In genomic region chr10:122976038-122976437, GRCm38 (mm10) we compare ENCODE assay signal across 26 mouse cellular contexts.
DNase-seq lines count a peak whose midpoint lies in the region; ATAC-seq and TF ChIP-seq lines count a peak whose summit lies in the region.
"Had no signal": no experiment of that assay in that cellular context is flagged by ENCODE, and none has a peak within 500 bp of the region (broad histone marks: within the 10 kb centered on the region; RNA-seq: fewer than 3 reads in every experiment).

No protein-coding gene starts in this region.

- peaks cover 13% of the 10 kb centered on the region for H3K4me1 ChIP-seq in thymus, adult 2 months (replicated peaks; ENCODE audit: control insufficient read depth, insufficient read depth, low read length)
- H3K4me1 ChIP-seq in intestine, embryonic 15.5 days (replicated peaks): no peaks in the 10 kb centered on the region
- H3K4me1 ChIP-seq: heart, embryonic 12.5 days had no signal

- ATAC-seq in activated CD4-positive, CD25-positive, alpha-beta regulatory T cell, adult 4 months: peak; percentile 76
- peak; percentile 58 for ATAC-seq in inflammation-experienced regulatory T-cells, adult 6 months
- ATAC-seq in intestine, embryonic 15.5 days: no peak
- ATAC-seq: forebrain, embryonic 14.5 days; hindbrain, postnatal 0 days; Patski had no signal

- H3K9me3 ChIP-seq in intestine, embryonic 15.5 days: no peaks in the 10 kb centered on the region
- H3K9me3 ChIP-seq: limb, embryonic 10.5 days; liver, embryonic 15.5 days; midbrain, embryonic 12.5 days had no signal

- no peak overlapping the region for H3K27ac ChIP-seq in thymus, adult 2 months (ENCODE audit: control insufficient read depth, insufficient read depth, low read length)
- H3K27ac ChIP-seq in intestine, embryonic 15.5 days: no peak overlapping the region
- H3K27ac ChIP-seq: hindbrain, embryonic 10.5 days; hindbrain, postnatal 0 days; kidney, postnatal 0 days; liver, embryonic 15.5 days; macrophage; midbrain, embryonic 12.5 days had no signal

- no peaks in the 10 kb centered on the region for H3K27me3 ChIP-seq in thymus, adult 2 months (ENCODE audit: control insufficient read depth, insufficient read depth, low read length)
- H3K27me3 ChIP-seq in intestine, embryonic 15.5 days (replicated peaks): no peaks in the 10 kb centered on the region
- H3K27me3 ChIP-seq: heart, embryonic 12.5 days; liver, embryonic 15.5 days; midbrain, embryonic 12.5 days; Patski had no signal

- peak; percentile 21 for DNase-seq in thymus, postnatal 0 days (ENCODE audit: low spot score)
- DNase-seq in thymus, adult 2 months: no peak
- no peak for DNase-seq in yolk sac, embryonic 10.5 days (ENCODE audit: low spot score)
- no peak for DNase-seq in layer of hippocampus, adult 8-10 months (ENCODE audit: low spot score in 2 of 2)
- DNase-seq: adrenal gland, postnatal 10 days; cerebellum, adult 8-10 months; heart, postnatal 10 days; kidney, adult 18-20 months; liver; retina, postnatal 1 day; right cerebral cortex, postnatal 25 days; thymus, postnatal 25 days had no signal

- H3K9ac ChIP-seq in intestine, embryonic 15.5 days: no peak overlapping the region
- H3K9ac ChIP-seq: heart, embryonic 12.5 days; liver, embryonic 15.5 days; midbrain, embryonic 12.5 days had no signal

- no peak overlapping the region for H3K4me3 ChIP-seq in thymus, adult 2 months (ENCODE audit: control insufficient read depth, insufficient read depth, low read length)
- no peak overlapping the region for H3K4me3 ChIP-seq in intestine, embryonic 15.5 days (replicated peaks)
- H3K4me3 ChIP-seq: erythroblast, embryonic 14.5 days; heart, embryonic 12.5 days; hindbrain, embryonic 10.5 days; limb, embryonic 10.5 days; liver, embryonic 15.5 days; midbrain, embryonic 12.5 days had no signal

- TF ChIP-seq POLR2A in thymus, adult 2 months (IDR thresholded peaks at IDR 0.05; ENCODE audit: control insufficient read depth, extremely low read depth, insufficient read depth, low read length, poor library complexity): no peak

- no peak for TF ChIP-seq CTCF in thymus, adult 2 months (IDR thresholded peaks at IDR 0.05; ENCODE audit: borderline replicate concordance, control insufficient read depth, extremely low read depth, insufficient read depth, low read length, poor library complexity)

- H3K36me3 ChIP-seq in thymus, adult 2 months (ENCODE audit: control insufficient read depth, insufficient read depth, low read length): no peaks in the 10 kb centered on the region
- peaks cover 4% of the 10 kb centered on the region; the same call in 1 of the 2 replicates for H3K36me3 ChIP-seq in intestine, embryonic 15.5 days

- H3K4me2 ChIP-seq in intestine, embryonic 15.5 days (replicated peaks): no peak overlapping the region
- H3K4me2 ChIP-seq: heart, embryonic 12.5 days; liver, embryonic 15.5 days; midbrain, embryonic 12.5 days had no signal

- 15% methylated on average over 9 of the region's 9 CpGs for WGBS in thymus, adult 2 months
- 74% methylated on average over 9 of the region's 9 CpGs for WGBS in intestine, embryonic 15.5 days
